Mouse (Mus musculus) lung, postnatal 25 days (tissue): Measurements from ENCODE around the gene Fcho2.
A peak's percentile ranks its signal among the peaks of the same experiment; 100 is the strongest.

Source experiments
- DNase-seq: peaks from one replicate; pipeline ENCODE4 v3.0.0; 2022; ENCODE audit warnings: low spot score

The Fcho2 gene

DNA sequence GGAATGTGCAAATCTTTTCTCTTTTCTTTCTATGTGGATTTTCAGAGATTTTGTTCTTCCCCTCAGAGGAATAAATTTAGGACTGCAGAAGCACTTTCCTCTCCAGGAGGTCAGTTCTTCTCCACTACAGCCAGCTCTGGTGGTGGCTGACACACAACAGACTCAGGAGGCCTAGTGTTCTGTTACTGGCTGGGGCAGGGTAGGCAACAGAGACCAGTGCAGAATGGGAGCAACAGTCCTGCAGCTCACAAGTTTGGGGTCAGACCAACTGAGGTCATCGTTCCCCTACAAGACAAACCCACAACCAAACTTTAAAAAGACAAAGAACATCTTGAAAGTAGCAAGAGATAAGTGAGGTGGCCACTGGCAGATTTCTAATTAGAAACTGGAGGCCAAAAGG lies 104.6 kb downstream of the Fcho2 start:
- no peak for DNase-seq

DNA sequence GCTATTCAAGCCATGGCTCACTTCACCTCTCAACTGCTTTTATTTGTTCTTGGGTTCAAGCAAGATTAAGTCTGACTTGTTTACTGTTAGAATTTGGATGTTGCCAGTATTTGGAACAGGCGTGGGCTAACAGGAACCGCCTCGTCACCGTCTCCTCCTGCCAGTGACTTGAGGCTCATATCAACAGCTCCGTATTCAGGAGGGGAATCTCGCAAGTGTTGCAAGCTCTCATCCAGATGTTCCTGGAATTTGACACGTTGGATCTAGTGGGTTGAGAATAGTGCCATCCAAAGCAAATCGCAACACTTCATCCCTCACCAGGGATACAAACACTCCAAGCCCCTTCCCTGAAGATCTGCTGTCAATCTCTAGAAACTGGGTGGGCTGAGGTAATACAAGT lies 105.0 kb downstream of the Fcho2 start:
- DNase-seq, result peak; percentile 67

DNA sequence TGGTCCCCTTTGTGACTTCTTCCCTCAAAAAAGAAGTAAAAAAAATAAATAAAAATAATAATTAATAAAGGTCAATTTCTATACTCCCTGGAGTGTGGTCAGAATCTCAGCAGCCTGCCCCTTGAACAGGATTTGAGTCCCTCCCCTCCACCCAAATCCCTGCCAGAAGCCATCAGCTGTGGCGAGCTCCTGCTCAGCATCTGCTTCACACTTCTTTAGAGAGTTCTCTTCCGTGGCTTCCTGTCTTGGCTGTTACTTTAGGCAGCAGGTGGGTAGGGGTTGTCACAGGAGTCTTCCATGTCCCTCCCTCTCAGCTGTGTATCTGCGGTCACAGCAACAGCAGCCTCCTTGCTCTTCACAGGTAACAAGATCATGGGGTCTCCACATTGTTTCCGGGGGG lies 109.7 kb downstream of the Fcho2 start:
- DNase-seq, result no peak

DNA sequence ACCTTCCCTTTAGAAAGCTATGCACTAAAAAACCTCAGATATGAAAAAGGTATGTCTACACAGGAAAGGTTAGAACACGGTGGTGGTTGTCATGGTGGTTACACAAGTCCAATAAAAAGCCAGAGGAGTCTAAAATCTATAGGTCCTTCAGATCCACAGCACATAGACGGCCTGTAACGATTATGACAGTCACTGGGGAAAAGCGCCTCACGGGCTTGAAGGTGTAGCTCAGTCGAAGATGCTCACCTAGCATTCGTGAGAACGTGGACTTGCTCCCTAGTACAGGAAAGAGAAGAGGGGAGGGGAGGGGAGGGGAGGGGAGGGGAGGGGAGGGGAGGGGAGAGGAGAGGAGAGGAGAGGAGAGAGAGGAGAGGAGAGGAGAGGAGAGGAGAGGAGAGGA lies 111.5 kb downstream of the Fcho2 start:
- DNase-seq, result no peak

DNA sequence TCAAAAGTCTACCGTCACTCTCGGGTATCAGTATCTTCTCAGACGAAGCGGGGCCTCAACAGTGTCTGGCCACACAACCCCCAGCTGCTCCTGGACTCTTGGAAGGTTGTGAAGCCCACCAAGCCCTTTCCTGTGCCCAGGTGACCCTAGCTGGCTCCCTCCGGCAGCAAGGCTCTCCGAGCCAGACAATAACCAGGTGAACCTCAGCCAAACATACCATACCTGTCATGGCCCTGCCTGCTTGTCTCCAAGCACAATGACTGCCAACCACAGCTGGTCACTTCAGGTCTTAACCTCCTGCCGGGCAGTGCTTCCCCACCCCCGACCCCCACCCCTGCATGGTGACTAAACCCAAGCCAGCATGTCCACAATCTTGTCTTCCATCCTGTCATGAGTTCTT lies 112.9 kb downstream of the Fcho2 start:
- no peak for DNase-seq

DNA sequence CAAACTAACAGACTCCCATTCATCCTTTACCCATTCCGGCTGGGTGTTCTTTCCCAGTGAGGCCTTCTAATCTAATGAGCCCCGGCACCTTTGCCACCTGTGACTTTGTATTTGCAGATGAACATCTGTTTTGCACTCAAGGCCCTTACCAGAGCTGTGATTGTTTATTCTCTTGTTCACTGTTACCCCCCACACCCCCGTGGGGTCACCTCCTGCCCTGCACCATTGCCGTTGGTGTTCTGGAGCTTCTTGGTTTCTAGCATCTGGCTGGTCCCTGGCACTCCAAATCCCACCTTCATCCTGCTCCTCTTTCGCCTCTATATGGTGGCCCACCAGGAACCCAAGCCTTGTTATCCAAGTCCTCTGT lies 114.0 kb downstream of the Fcho2 start:
- no peak for DNase-seq

DNA sequence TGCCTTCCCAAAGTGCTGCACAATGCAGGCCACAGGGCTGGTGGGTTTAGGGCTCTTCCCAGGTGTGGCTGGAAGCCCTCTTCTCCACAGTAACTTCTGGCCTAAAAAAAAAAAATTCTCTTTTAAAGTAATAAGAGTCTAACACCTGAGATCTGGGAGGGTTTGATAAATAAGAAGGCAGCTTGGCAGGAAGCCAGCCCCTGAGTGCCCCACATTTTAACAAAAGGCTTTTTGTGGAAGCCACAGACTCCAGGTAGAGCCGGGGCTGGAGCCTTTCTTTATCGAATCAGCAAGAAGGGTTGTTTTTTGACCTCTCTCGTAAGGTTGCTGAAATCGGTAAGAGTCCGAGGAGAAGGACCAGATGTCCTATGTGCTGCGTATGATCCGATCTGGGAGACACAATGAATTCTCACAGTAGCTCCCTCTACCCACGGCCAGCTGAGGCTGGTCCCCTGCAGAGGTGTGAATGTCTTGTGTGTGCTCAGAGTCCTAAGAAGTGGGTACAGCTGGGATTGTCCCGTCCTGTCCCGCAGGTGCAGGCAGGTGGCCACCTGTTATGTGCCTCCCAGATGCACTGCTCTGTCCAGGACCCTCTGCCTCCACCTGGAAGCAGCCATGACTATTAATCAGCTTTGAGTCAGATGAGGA lies 114.5 kb downstream of the Fcho2 start:
- no peak for DNase-seq

DNA sequence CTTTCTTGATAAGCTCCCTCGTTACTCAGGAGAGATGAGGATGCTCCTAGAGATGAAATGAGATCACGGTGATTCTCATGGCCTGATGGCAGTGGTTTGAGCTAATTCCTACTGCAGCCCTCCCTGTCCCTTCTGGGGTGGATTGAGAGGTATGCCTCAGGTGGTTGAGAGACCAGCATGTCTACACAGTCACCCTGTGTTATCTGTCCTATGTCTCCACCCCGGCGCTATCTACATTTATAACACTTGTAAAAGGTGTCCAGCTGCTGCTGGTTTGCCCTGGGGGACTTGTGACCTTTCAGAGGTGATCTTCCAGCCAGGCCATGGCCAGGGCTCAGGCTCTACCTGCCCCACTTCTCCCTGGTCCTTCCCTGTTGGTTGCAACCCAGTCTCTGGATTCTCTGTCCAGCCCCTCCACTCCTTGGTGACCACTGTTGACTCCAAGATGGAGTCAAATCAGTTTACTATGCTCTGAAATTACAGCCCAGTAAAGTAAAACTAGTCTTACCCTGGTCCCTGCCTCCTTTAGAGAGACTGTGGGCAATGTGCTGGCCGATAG lies 115.2 kb downstream of the Fcho2 start:
- DNase-seq, result no peak

DNA sequence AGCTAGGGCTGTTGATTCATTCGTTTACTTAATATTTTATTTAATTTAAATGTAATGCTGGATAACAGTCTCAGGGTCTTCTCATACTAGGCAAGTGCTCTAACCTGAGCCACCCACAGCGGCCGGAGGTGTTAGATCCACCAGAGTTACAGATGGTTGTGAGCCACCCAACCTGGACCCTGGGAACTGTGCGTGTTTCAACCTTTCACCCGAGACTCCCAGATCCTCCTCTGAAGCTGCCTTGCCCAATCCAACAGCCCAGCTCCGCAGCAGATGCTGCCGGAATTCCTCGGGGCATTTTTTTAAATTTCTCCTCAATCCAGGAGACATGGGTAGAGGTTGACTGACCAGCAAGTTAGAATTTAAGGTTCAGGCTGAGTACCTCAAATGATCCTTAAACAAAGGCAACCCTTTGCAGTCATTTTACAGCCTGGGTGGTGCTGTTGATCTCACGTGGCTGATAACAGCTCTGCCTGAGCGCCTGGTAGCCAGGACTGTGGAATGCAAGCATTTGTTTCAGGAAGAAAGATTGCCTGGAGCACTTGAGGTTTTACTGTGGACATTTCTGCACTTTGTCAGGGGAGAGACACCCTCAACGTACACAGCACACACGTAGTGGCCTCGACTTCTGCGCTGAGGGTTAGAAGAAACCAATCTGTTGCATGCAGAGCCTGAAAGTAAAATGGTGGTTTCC lies 116.1 kb downstream of the Fcho2 start:
- DNase-seq, result peak; percentile 32

DNA sequence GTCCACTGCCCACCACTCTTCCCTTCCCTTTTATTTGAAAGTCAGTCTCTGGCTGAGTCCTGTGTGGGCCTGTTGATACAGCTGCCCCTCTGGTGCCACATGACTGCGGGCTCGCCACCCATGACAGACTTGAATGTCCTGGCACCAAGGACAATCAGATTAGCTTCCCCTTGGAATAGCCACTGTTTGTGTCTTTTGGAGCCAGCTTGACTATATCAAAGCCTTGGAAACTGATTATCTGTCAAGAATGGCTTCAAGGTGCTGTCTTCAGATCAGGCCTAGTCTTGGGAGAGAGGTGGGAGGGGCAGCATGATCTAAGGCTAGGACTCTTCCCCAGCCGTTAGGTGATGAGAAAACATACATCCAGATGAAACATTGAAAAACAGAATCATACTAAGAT lies 118.5 kb downstream of the Fcho2 start:
- peak; percentile 26 for DNase-seq

DNA sequence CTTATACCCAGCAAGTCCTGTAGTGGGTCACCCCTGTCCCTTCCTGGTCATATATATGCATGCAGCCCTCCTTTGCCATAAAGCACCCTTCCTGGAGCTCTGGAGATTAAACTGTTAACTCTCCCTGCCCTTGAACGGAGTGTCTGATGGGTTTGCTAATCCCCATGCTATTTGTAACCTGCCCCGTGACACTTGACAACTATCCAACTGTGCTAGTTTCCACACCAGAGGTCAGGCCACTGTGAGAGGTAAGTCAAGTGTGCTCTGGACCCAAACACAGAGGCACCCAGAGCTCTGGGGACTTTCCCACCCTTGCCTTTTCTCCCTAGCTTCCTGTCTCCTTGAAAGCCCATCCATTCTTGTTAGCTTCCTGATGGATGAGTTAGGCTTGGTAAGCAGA lies 119.7 kb downstream of the Fcho2 start:
- DNase-seq, result peak; percentile 68

DNA sequence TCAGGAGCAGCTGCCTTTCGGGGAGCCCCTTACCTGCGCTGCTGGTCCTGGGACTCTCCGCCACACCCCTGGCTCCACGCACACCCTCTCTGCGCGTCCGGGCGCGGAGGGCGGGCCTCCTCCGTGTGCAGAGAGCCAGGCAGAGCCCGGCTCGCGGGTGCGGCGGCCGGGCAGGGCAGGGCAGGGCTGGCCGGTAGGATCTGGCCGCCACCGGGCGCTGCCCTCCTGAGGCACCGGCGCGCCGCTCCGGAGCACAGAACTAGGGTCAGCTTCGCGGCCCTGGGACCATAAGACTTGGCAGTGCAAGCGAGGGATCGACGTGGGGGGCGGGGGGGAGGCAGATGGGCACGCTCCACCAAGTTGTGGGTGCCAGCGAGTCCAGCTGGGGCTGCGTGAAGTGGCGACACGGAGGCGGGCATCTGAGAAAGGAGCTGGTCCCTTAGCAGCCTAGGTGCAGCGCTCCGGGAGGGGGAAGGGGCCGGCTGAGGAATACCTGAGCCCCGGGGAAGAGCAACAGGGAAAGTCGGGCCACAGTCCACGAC lies 120.4 kb downstream of the Fcho2 start, which contains the start of gene Tmem171:
Gene Tmem171, minus strand, starts transcription at position 62 of the 542 bp plus-strand sequence.
- peak; percentile 14 for DNase-seq

DNA sequence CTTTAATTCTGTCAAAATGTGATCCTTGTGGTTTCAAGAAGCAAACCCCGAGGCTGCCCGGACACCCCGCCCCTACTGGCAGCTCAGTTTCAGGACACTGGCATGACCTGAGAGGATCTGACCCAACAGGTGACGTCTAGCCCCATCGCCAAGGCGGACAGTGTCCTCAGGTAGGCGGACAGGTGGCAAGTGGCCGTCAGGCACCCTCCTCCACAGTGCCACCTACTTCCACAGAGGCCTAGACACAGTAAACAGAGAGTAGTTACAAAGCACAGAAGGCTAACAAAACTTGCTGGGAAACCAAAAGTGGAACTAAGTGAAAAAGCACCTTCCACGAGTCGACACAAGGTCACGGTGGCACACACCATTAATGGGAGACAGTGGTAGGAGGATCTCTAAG lies 121.9 kb downstream of the Fcho2 start:
- DNase-seq, result no peak

DNA sequence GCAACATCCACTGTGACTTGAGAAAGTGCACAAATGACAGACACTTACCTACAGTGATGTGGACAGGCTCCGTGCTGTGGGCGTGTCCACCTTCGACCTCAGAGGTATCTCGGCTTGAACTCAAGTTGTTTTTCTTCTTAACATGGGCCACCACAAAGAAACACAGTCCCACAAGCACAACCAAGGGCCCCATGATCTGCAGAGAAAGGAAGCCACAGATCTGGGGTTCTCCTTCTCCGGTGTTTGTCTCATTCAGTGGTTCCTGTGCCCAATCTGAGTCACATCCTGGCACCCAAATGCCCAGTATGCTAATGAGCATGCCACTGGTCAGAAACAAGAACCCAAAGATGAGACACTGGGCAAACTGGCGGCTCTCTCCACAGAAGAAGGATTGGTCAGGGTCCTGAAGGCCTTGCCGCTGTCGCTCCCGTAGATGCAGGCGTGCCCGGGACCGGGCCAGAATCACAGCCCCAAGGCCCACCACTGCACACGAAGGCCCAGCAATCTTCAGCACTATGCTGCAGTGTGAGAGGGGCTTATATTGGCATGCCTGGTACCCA lies 123.2 kb downstream of the Fcho2 start:
- no peak for DNase-seq

DNA sequence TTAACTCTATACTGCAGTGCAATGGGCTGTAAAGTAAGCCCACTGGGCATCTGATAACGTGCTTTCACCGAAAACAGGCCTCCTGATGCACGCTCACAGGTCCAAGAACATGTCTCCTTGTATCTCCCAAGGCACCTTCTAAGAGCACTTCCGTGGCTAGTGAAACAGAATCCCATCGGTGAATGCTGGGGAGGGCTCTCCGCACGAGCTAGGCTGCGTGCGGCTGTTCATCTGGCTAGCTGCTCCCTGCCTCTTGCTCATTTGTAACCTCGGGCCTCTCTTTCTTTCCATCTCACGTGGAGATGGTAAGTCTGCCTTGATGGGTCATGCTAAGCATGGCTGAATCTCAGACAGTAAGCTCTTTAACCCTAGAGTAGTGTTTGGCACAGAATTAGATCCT lies 124.4 kb downstream of the Fcho2 start:
- no peak for DNase-seq

DNA sequence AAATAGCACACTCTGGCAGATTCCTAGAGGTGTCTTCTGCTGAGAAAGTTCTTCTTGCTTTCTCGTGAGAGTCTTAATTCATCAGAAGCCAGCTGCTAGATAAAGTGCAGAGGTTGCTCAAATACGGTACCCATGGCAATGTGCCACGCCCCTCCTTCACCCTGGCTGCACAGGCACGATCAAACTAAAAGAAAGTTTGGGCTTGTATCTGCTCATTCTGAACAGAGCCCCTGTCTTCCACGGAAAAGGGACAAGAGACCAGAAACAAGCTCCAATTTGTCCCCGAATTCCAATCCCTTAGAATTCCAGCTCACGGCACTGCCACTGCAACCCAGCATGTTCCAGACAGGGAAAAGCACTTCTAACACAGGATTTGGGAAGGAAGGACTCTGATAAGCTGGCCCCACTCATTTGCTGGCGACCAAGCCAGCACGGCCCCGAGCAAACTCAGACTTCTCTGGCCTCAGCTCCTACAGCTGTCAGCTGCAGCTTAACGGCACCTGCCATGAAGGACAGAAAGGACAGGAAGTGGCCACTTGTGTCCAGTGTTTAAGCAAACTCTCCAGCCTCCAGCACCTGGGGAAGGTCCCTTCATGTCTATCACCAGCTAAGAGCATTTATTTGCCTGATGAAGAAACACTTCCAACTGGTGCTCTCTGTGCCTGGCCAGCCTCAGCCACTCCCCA lies 125.5 kb downstream of the Fcho2 start:
- no peak for DNase-seq

DNA sequence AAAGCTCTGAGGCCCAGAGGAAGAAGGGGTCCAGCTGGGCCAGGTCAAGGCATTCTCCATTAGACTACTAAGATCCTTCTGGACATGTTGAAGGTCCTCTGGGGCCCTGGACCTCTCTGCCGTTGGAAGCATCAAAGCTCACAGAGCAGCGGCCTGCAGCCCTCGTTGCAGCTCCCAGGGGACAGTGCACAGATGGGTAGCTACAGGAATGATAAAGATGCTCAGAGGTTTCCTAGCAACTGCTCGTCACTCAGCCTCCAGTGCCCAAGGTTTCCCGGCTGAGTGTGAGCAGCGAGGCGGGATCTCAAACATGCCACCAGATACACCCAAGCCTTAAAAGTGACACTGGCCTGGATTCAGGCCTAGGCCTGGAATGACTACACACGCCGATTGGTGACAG lies 127.3 kb downstream of the Fcho2 start:
- DNase-seq, result no peak

DNA sequence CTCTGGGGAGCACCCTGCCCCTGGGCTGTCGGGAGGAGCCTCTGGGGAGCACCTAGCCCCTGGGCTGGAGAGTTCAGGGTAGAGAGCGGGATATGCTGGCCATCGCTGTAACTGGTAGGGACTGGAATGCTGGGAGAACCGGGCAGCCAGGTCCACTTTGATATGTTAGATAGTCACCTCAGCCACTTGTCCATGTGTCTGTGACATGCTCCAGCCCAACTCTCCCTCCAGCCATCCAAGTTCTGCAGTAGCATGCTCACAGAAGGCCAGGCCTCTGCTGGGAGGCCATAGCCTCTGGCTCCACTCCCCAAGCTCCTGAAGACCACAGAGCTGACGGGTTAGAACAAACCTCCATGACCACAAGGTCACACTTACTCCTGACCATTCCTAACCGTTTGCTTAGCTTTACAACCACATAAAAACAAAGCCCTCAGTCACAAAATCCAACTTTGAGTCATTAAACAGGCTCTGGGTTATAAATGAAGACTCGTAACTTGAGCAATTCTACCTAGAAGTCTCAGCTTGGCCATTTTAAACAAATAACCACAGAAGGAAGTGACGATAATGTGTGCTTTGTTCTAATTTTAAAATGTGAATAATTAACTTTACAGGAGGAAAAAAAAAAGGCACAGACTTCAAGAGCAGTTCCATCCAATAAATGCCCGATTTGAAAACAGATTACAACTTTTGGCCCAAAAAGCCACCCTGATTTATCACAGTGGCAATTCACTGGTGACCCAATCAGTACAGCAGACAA lies 130.9 kb downstream of the Fcho2 start:
- no peak for DNase-seq

DNA sequence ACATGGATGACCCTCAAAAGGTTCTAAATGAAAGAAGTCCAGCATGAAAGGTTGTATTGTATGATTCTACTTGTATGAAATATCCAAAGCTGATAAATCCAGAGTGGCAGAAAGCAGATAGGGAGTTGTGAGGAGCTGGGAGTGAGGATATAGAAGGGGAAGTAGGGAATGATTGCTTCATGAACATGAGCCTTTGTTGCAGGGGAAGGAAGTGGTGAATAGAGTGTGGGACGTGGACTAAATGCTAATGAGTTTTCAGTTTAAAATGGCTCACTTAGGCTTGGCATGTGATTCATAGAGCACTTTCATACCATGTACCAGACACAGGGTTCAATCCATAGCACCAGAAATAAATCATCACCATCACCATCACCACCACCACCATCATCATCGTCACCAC lies 131.8 kb downstream of the Fcho2 start:
- no peak for DNase-seq

DNA sequence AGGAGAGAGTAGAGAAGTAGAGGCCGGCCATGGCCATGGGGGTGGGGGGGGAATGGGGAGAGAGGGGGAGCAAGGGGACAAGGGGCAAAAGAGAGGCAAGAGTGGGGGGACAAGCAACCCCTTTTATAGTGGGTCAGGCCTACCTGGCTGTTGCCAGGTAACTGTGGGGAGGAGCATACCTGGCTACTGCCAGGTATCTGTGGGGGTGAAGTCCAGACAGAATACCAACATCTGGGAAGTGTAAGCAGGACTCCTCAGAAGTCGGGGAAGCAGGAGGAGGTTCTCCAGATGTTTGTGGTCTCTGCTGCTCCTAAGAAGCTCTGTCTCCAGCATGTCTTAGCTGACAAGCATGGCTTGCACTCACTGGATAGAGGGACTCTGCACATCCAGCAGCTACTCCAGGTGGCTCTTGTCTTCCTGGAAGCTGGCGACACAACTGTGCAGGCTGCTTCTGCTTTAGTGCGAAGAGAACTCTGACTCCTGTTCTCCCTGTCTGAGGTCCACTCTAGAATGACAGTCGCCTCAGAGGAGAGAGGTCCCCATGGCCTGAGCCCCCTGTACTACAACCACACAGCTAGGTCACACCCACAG lies 134.7 kb downstream of the Fcho2 start:
- no peak for DNase-seq

DNA sequence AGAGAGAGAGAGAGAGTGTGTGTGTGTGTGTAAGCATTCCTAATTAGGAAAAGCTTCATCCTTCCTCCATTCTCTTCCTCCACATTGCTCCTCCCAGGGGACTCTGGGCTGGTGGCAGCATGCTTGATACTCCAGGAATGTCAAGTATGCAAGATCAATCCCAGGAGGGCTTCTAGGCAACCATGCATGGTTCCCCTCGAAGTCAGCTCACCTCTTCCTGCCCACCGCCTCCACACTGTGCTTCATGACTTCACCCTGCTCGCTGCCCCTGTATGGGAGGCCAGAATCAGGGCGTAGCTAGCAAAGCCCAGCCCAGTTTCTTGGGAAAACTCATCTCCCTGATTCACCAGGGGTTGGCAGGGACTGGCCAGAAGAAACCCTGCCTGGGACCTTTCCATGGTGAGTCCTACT lies 135.6 kb downstream of the Fcho2 start:
- no peak for DNase-seq
